In the genomic region with DNA sequence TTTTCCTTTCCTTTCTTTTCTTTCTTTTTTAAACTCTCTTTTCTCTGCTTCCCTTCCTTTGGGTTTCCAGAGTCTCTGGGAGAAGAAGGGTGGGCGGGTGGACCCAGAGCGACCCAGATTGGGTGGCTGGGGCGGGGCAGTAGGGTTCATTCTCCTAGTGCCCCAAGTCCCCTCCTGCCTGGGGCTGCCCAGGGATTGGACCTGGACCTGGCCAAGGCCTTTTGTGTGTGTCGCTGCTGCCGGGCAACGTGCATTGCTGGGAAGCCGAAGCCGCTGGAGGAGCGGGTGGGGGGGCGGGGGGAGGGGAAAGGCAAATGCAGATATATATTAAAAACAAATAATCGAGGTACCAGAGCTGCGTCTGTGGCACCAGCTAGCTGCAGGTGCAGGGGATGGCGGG, we compare ENCODE assay signal across 8 mouse cellular contexts. TPM values are rescaled to one million over a fixed set of nuclear protein-coding genes. Genes with fewer than 3 reads are reported as not detected.
DNase-seq lines count a peak whose midpoint lies in the region; ATAC-seq and TF ChIP-seq lines count a peak whose summit lies in the region.
"Had no signal": no experiment of that assay in that cellular context is flagged by ENCODE, and none has a peak within 500 bp of the region (broad histone marks: within the 10 kb centered on the region; RNA-seq: fewer than 3 reads in every experiment).

No protein-coding gene starts in this region.

- DNase-seq in adrenal gland, postnatal 36 days: peak; percentile 54 to 58
- DNase-seq in testis, postnatal 10 days (ENCODE audit: low spot score): no peak
- DNase-seq in cerebellum, postnatal 36 days: no peak
- DNase-seq in left cerebral cortex, adult 18-20 months (ENCODE audit: low spot score in 2 of 2): no peak

- H3K36me3 ChIP-seq in E14TG2a.4 (ENCODE audit: insufficient read depth, low read length): no peaks in the 10 kb centered on the region
- H3K36me3 ChIP-seq in heart, embryonic 15.5 days: no peaks in the 10 kb centered on the region
- no peaks in the 10 kb centered on the region for H3K36me3 ChIP-seq in lung, embryonic 16.5 days (ENCODE audit: control insufficient read depth, insufficient read depth, low read length)

- H3K9me3 ChIP-seq in E14TG2a.4 (ENCODE audit: low read length): no peaks in the 10 kb centered on the region
- no peaks in the 10 kb centered on the region for H3K9me3 ChIP-seq in heart, embryonic 15.5 days (replicated peaks)
- no peaks in the 10 kb centered on the region for H3K9me3 ChIP-seq in lung, embryonic 16.5 days (ENCODE audit: control insufficient read depth, low read length)

- H3K27me3 ChIP-seq in E14TG2a.4 (ENCODE audit: insufficient read depth, low read length): peaks cover 43% of the 10 kb centered on the region
- peaks cover 79% of the 10 kb centered on the region for H3K27me3 ChIP-seq in heart, embryonic 15.5 days
- H3K27me3 ChIP-seq in lung, embryonic 16.5 days (ENCODE audit: control insufficient read depth, insufficient read depth, low read depth, low read length): peaks cover 42% of the 10 kb centered on the region

- H3K4me1 ChIP-seq in E14TG2a.4 (replicated peaks; ENCODE audit: low read depth, low read length): peaks cover 72% of the 10 kb centered on the region
- H3K4me1 ChIP-seq in heart, embryonic 15.5 days (replicated peaks): peaks cover 23% of the 10 kb centered on the region
- peaks cover 19% of the 10 kb centered on the region for H3K4me1 ChIP-seq in lung, embryonic 16.5 days (replicated peaks; ENCODE audit: control insufficient read depth, insufficient read depth, low read length)

- TF ChIP-seq CTCF in E14TG2a.4 (conservative IDR thresholded peaks at IDR 0.05; ENCODE audit: low read length): no peak

- peak overlapping the region; percentile 72 for H3K4me3 ChIP-seq in E14TG2a.4 (replicated peaks; ENCODE audit: low read length)
- peak overlapping the region; percentile 51 for H3K4me3 ChIP-seq in heart, embryonic 15.5 days
- H3K4me3 ChIP-seq in lung, embryonic 16.5 days (ENCODE audit: low read length): peak overlapping the region; percentile 51

- 17% methylated on average over 11 of the region's 13 CpGs for WGBS in heart, embryonic 15.5 days
- WGBS in lung, embryonic 16.5 days: 7% methylated on average over 13 of the region's 13 CpGs

- no peak overlapping the region for H3K27ac ChIP-seq in heart, embryonic 15.5 days
- no peak overlapping the region for H3K27ac ChIP-seq in lung, embryonic 16.5 days (ENCODE audit: low read length)

- peak overlapping the region; percentile 85 for H3K4me2 ChIP-seq in heart, embryonic 15.5 days
- peak overlapping the region; percentile 86 for H3K4me2 ChIP-seq in lung, embryonic 16.5 days (ENCODE audit: low read depth, low read length)

- no peak overlapping the region for H3K9ac ChIP-seq in heart, embryonic 15.5 days
- H3K9ac ChIP-seq in lung, embryonic 16.5 days (ENCODE audit: low read length): no peak overlapping the region

- no peak for ATAC-seq in heart, embryonic 15.5 days (replicated peaks; ENCODE audit: insufficient number of reproducible peaks, insufficient read depth, low FRiP score, low read depth)
- ATAC-seq in lung, embryonic 16.5 days (ENCODE audit: low read depth): no peak

RNA-seq across cellular contexts. Expression of a gene that starts 10.2 kb away (rescaled TPM):
- under 1 TPM in 1 of 2 experiments, not detected in 1; 0.20 TPM for total RNA-seq in adrenal gland, postnatal 36 days (2021)
- polyA plus RNA-seq in heart, embryonic 15.5 days (2015; fragmentation: Nextera tagmentation; extraction: Ambion mirVana): not detected in 2 replicates
- not detected in 2 replicates for polyA plus RNA-seq in lung, embryonic 16.5 days (2015; fragmentation: Nextera tagmentation; extraction: Ambion mirVana)
- not detected for total RNA-seq in left cerebral cortex, adult 18-20 months (2021)
- polyA plus RNA-seq: small intestine, adult 2 months had no signal

Comparison
In these comparisons a context has a peak if more than half of its experiments do, and no peak if none do; other contexts are left out.
1. DNase-seq: peak in adrenal gland, postnatal 36 days (2 of 2); none in testis, postnatal 10 days (single experiment), cerebellum, postnatal 36 days (0 of 2) and left cerebral cortex, adult 18-20 months (0 of 2).
2. Peak in every context shown above with its lines, with median percentiles within 50 percentile points of each other: H3K4me3 ChIP-seq.